Mouse (Mus musculus) cortical plate, adult 2 months (tissue): Measurements from ENCODE around the gene Trmt61a. TPM values are rescaled to one million over a fixed set of nuclear protein-coding genes. Genes with fewer than 3 reads are reported as not detected.
"Not testable (repeated sequence)": the region's sequence is repeated elsewhere in the genome, so short reads cannot be mapped to it uniquely, and the experiment has no call there.

Experiments
- H3K27ac ChIP-seq: fragments of 200-500 bp; 2 replicates; pipeline ENCODE4 v1.5.1; 2012; ENCODE audit warnings: low read length, control low read depth, inconsistent platforms; ENCODE audit not compliant: insufficient read depth
- H3K4me1 ChIP-seq: fragments of 200-500 bp; 2 replicates; pipeline ENCODE4 v1.6.1; 2011; ENCODE audit warnings: low read length; ENCODE audit not compliant: control insufficient read depth, insufficient read depth
- H3K4me3 ChIP-seq: fragments of 200-500 bp; 2 replicates; pipeline ENCODE4 v1.5.1; 2011; ENCODE audit warnings: mild to moderate bottlenecking, low read length, control low read depth; ENCODE audit not compliant: insufficient read depth
- CTCF ChIP-seq: fragments of 200-500 bp; IDR thresholded peaks from 2 replicates; pipeline ENCODE4 v1.5.1; 2011; ENCODE audit warnings: mild to moderate bottlenecking, control low read depth, low read length; ENCODE audit not compliant: insufficient read depth; ENCODE audit errors: extremely low read depth
- POLR2A ChIP-seq: fragments of 200-500 bp; IDR thresholded peaks from 2 replicates; pipeline ENCODE4 v1.6.1; 2011; ENCODE audit warnings: mild to moderate bottlenecking, low read length, control low read depth; ENCODE audit not compliant: insufficient read depth; ENCODE audit errors: extremely low read depth
- polyA plus RNA-seq: library from polyadenylated mRNA; depleted of rRNA; stranded (reverse); fragments of >200 nt; gene quantifications from 2 replicates; pipeline ENCODE4 v1.2.3, GENCODE M21; 2012

Trmt61a gene
- polyA plus RNA-seq, 1 experiment: 20.0 TPM

DNA sequence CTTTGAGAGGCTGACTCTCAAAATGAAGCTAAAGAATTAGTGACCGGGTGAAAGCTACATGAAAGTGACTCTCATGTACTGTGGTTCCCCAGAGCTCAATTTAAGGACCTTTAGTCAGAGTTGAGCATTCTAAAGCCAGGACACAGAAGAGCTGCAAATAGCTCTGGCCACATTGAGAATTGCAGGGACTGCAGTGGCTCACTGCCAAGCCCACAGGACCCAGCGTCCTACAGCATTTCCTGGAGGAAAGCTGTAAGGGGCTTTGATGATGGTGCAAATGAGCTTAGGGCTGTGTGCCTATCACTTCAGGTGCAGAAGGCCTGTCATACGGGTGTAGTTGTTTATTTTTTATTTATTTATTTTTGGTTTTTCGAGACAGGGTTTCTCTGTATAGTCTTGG, 30.3 kb downstream of the Trmt61a start:
- no peak overlapping the region for H3K27ac ChIP-seq
- peaks cover 11% of the 10 kb centered on the region for H3K4me1 ChIP-seq
- H3K4me3 ChIP-seq: no peak overlapping the region
- TF ChIP-seq POLR2A (no peak), CTCF (no peak)

DNA sequence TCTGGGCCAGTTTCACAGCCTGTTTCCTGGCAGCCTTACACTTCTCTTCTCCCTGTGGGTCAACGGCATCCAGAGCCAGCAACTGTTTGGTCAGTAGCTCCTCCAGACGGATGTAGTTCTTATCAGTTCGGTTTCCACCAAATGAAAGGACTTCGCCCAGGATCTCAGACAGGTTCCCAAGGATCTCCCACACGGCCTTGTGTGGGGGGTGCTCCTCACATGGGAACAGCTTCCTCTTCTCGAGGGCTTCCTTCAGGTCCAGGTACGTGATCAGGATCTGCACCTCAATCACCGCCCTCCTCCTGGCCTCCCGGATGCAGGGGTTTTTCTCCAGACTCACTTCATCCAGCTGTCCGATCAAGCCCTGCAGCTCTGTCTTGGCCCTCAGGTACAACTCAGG, 32.2 kb downstream of the Trmt61a start:
- TF ChIP-seq CTCF: no peak
- no peak for TF ChIP-seq POLR2A
- Histone ChIP-seq H3K27ac (no peak overlapping the region), H3K4me1 (peaks cover 9% of the 10 kb centered on the region; the same call in 1 of the 2 replicates), H3K4me3 (no peak overlapping the region)

DNA sequence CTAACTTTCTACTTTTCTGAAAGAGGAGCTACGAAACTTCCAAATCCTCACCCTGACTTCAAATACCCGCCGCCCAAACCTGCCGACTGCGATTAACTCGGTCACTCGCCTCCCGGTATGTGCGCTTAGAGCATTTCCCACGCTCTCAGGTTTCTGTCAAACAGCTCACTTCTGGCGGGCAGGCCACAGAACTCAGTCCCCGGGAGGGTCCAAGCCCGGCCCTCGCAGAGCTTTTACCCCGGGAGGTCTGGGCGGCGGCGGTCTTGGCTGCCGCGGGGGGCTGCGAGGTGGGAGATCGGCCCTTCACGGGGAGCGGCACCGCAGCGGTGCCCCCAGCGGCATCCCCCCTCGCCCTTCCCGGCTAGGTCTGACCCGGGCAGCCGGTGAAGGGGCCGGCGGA, 34.6 kb downstream of the Trmt61a start:
- Histone ChIP-seq H3K27ac (peak overlapping the region; percentile 48), H3K4me1 (peaks cover 9% of the 10 kb centered on the region; the same call in 1 of the 2 replicates), H3K4me3 (peak overlapping the region; percentile 70)
- TF ChIP-seq POLR2A (no peak), CTCF (no peak)

DNA sequence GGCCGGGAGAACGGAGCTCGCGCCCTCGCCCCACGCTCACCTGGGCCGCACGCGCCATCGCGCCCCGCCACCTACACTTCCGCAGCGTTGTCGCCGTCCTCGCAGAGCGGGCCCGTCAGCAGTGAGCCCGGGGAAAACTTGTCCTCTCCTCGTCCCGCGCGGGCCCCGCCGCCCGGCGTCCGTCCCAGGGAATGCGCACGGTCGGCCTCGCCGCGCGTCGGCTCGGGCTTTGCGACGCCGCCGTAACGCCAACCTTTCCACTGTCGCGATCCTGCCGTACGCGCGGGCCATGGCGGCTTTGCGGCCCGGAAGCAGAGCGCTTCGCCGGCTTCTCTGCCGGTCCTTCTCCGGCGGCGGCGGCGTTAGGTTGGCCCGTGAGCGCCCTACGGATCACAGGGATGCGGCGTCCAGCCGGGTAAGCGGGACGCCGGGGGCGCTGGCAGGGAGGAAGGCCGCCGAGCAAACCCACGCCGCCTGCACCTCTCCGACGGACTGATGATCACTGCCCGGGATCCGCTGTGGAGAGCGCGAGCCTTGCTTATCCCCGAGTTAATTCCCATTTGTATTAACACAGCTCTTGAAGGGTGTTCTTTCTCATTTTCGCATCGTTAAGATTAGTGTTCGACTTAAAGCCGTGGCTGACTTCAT, 35.2 kb downstream of the Trmt61a start, which contains the start of the genes Bag5 and Apopt1:
Bag5 (minus strand) TSS at position 254 of the 648 bp plus-strand sequence.
Apopt1 (plus strand) TSS at position 258 of the 648 bp plus-strand sequence.
- peaks cover 8% of the 10 kb centered on the region; the same call in 1 of the 2 replicates for H3K4me1 ChIP-seq
- H3K27ac ChIP-seq: peak within 1 kb of the TSS; percentile 48
- H3K4me3 ChIP-seq: peak within 1 kb of the TSS; percentile 70
- TF ChIP-seq CTCF (no peak), POLR2A (peak; percentile 48; the same call in 1 of the 2 replicates)

DNA sequence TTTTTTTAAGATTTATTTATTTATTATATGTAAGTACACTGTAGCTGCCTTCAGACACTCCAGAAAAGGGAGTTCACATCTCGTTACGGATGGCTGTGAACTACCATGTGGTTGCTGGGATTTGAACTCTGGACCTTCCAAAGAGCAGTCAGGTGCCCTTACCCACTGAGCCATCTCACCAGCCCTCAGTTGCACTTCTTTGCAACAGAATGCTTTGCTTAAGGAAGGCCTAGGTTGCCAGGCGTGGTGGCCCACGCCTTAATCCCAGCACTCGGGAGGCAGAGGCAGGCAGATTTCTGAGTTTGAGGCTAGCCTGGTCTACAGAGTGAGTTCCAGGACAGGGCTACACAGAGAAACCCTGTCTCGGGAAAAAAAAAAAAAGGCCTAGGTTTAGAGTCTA, 36.0 kb downstream of the Trmt61a start:
- H3K27ac ChIP-seq, H3K4me1 ChIP-seq: not testable (repeated sequence)
- peak overlapping the region; percentile 70; the same call in 1 of the 2 replicates for H3K4me3 ChIP-seq

DNA sequence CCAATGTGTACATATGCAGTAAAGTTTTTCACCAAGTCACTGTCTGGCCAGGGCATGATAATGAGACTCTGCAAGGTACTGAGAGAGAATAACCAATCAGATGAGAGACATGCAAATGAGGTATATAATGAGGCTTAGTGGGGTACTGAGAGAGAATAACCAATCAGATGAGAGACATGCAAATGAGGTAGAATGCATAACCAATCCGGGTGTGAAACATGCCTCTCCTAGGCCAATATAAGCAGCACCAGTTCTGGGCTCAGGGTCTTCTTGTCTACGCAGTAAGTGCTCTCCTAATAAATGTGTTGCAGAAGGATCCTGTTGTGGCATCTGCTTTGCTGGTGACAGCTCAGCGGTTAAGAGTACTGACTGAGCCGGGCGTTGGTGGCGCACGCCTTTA, 38.6 kb downstream of the Trmt61a start:
- TF ChIP-seq POLR2A: no peak
- no peak for TF ChIP-seq CTCF
- Histone ChIP-seq H3K4me3 (no peak overlapping the region), H3K27ac (no peak overlapping the region), H3K4me1 (peaks cover 9% of the 10 kb centered on the region)

DNA sequence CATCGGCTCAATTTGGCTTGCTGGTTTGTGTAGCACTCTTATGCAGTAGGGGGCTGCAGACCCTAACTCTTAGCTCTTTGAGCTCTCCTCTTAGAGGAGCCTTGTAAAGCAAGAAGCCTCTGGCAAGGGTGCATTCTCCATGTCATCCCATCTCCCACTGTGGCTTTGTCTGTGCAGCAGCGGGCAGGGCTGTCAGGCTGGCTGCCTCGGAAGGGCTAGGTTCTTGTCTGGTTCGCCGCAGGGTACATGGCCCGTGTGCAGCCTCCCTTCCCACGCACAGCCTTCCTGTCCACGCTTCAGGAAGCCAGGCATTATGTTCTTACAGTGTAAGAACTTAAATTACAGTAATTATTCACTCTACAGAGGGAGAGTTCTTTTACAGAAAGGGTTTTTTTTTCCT, 40.8 kb downstream of the Trmt61a start:
- H3K4me3 ChIP-seq: no peak overlapping the region
- no peak for TF ChIP-seq CTCF
- no peak for TF ChIP-seq POLR2A

DNA sequence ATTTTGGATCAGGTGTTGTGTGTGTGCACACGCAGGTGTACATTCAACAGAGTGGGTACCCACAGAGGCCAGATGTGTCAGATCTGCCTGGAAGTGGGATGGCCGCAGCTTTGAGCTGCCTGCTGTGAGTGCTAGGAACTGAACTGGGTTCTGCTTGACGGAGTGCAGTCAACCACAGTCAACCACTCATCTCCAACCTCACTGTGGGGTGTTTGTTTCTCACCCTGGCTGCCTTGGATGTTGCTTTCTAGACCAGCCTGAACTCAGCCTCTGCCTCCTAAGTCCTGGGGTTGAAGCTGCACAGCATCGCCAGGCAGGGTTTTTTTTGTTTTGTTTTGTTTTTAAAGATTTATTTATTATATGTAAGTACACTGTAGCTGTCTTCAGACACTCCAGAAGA, 42.3 kb downstream of the Trmt61a start:
- Histone ChIP-seq H3K4me1 (peaks cover 6% of the 10 kb centered on the region), H3K4me3 (no peak overlapping the region), H3K27ac (no peak overlapping the region)
- TF ChIP-seq CTCF (no peak), POLR2A (no peak)

More for the DNA sequence above, 40.8 kb downstream of the Trmt61a start:
- Histone ChIP-seq H3K4me1 (peaks cover 6% of the 10 kb centered on the region), H3K27ac (peak overlapping the region; percentile 49; the same call in 1 of the 2 replicates)

DNA sequence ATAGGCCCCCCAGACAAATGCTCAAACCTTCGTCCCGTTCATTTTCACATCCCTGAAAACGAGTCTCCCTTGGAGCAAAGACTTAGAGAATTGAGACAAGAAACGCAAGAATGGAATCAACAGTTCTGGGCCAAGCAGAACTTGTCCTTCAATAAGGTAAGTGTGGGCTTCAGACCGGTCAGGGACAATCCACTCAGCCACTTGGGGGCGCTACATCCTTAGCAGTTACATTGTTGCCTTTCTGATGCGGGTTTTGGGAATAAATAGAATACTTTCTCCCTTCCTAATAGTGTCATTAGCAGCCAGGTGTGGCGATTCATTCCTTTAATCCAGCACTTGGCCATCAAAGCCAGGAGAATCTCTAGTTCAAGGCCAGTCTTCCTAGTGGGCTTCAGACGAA, 44.7 kb downstream of the Trmt61a start:
- Histone ChIP-seq H3K4me3 (no peak overlapping the region), H3K27ac (no peak overlapping the region), H3K4me1 (peaks cover 9% of the 10 kb centered on the region)
- TF ChIP-seq CTCF (peak; percentile 63), POLR2A (no peak)

DNA sequence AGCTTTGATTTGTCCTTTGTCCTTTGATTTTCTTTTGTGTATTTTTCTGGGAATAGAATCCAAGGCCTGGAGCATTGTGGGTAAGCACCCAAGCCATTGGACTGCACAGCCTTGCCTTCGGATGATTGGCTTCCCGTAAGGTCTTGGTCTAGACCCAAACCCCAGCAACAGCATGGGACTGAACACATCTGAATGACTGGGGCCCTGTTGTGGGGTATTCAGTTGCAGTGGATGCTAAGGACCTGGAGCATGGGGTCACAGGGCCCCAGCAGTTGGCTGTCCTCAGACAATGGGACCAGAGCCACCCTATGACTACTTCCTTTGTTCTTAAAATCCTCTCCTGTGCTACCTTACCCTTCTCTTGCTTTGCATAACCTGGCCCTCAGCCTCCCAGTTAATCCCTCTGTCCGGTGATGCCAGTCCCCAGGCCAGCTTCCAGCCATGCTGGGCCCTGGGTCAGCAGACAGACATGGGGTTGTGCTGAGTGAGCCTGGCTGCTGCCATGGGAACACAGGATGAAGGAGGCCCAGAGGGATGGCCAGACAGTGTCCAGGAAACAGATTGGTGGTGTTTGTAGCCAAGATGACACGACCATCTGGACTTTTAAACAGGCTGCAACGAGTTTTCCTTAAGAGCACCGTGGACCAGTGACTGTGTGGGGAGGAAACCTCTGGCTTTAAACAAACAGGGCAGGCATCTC, 46.9 kb downstream of the Trmt61a start:
- no peak for TF ChIP-seq POLR2A
- TF ChIP-seq CTCF: no peak
- Histone ChIP-seq H3K4me1 (peaks cover 7% of the 10 kb centered on the region), H3K4me3 (no peak overlapping the region), H3K27ac (peak overlapping the region; percentile 20)
